Mouse (Mus musculus): ENCODE data around the gene Pdia5. TPM values are rescaled to one million over a fixed set of nuclear protein-coding genes. Genes with fewer than 3 reads are reported as not detected.

The Pdia5 gene
- polyA plus RNA-seq, 1 experiment from 2014 or later, result 42.2 TPM

DNA sequence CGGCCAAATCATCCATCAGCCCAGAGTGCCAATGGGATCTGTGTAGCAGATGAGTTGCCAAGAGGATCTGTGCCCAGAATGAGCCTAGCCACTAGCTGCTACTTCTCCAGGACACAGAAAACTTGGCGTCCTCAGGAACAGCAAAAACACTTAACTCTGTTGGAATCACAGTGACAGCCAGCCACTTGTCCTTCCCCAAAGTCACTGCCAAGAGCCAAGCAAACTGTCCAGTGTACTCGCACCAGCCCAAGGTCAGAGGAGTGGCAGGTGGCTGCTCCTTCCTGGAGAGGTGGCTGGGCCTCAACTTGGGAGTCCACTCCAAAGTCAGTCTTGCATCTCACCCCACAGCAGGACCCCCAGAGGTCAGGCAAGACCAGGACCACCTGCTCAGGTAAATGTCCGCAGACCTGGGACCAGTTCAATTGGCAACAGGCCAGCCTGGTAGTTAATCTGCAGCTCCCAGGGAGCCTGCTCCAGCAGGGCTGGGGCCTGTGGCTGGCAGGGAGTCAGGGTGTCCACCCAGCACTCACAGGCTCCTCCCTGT, 24.8 kb downstream of the Pdia5 start:
- no peak overlapping the region for H3K4me3 ChIP-seq (replicated peaks; ENCODE audit: low read depth, low read length)
- H3K9ac ChIP-seq (ENCODE audit: low read depth, low read length), result no peak overlapping the region
- no peak for ATAC-seq (replicated peaks; ENCODE audit: low FRiP score, low read depth)
- WGBS, result 79% methylated on average over 4 of the region's 4 CpGs
- H3K4me2 ChIP-seq (ENCODE audit: low read length), result no peak overlapping the region
- TF ChIP-seq CTCF (IDR thresholded peaks at IDR 0.05; ENCODE audit: low read depth), result no peak
- peaks cover 9% of the 10 kb centered on the region; the same call in 1 of the 2 replicates for H3K36me3 ChIP-seq (ENCODE audit: insufficient read depth, low read length)
- no peaks in the 10 kb centered on the region for H3K9me3 ChIP-seq (replicated peaks; ENCODE audit: low read length)
- no peaks in the 10 kb centered on the region for H3K4me1 ChIP-seq (replicated peaks; ENCODE audit: insufficient read depth, low read length)
- no peak for DNase-seq (ENCODE audit: low spot score)
- H3K27me3 ChIP-seq (ENCODE audit: insufficient read depth, low read length), result no peaks in the 10 kb centered on the region
- no peak overlapping the region for H3K27ac ChIP-seq

GRCm38 (mm10) chr16:35464686-35465308, 25.9 kb downstream of the Pdia5 start:
- no peak; the same call in 1 of the 2 replicates for TF ChIP-seq CTCF (IDR thresholded peaks at IDR 0.05; ENCODE audit: low read depth)
- H3K9me3 ChIP-seq (replicated peaks; ENCODE audit: low read length), result no peaks in the 10 kb centered on the region
- H3K27me3 ChIP-seq (ENCODE audit: insufficient read depth, low read length), result no peaks in the 10 kb centered on the region
- no peak overlapping the region for H3K4me2 ChIP-seq (ENCODE audit: low read length)
- no peak for ATAC-seq (replicated peaks; ENCODE audit: low FRiP score, low read depth)
- H3K27ac ChIP-seq, result no peak overlapping the region
- DNase-seq (ENCODE audit: low spot score), result no peak
- peaks cover 9% of the 10 kb centered on the region; the same call in 1 of the 2 replicates for H3K36me3 ChIP-seq (ENCODE audit: insufficient read depth, low read length)
- 71% methylated on average over 12 of the region's 12 CpGs for WGBS
- H3K4me1 ChIP-seq (replicated peaks; ENCODE audit: insufficient read depth, low read length), result no peaks in the 10 kb centered on the region
- H3K4me3 ChIP-seq (replicated peaks; ENCODE audit: low read depth, low read length), result no peak overlapping the region
- no peak overlapping the region for H3K9ac ChIP-seq (ENCODE audit: low read depth, low read length)

DNA sequence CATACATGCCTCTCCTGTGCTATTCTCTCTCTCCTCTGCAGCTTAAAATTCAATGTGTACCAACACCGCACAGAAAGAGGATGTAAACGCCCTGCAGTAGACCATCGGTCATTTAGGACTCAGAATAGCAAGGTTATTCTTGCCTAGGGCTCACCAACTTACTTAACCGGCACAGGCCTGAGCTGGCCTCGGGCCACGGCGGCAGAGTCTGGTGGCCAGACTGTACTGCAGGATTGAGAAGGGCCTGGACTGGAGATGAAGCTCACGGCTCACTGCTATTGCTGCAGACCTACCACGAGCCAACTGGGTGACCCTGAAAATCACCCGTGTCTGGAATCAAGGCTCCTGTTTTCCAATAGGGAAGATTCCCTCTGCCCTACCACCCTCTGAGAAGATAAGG, 27.0 kb downstream of the Pdia5 start:
- ATAC-seq (replicated peaks; ENCODE audit: low FRiP score, low read depth) (no peak), DNase-seq (ENCODE audit: low spot score) (no peak)
- no peak overlapping the region for H3K27ac ChIP-seq
- H3K4me2 ChIP-seq (ENCODE audit: low read length), result no peak overlapping the region
- no peak for TF ChIP-seq CTCF (IDR thresholded peaks at IDR 0.05; ENCODE audit: low read depth)
- H3K36me3 ChIP-seq (ENCODE audit: insufficient read depth, low read length), result peaks cover 9% of the 10 kb centered on the region; the same call in 1 of the 2 replicates
- H3K4me1 ChIP-seq (replicated peaks; ENCODE audit: insufficient read depth, low read length), result no peaks in the 10 kb centered on the region
- 90% methylated on average over 10 of the region's 10 CpGs for WGBS
- H3K4me3 ChIP-seq (replicated peaks; ENCODE audit: low read depth, low read length), result no peak overlapping the region
- no peaks in the 10 kb centered on the region for H3K27me3 ChIP-seq (ENCODE audit: insufficient read depth, low read length)
- no peaks in the 10 kb centered on the region for H3K9me3 ChIP-seq (replicated peaks; ENCODE audit: low read length)
- no peak overlapping the region for H3K9ac ChIP-seq (ENCODE audit: low read depth, low read length)

DNA sequence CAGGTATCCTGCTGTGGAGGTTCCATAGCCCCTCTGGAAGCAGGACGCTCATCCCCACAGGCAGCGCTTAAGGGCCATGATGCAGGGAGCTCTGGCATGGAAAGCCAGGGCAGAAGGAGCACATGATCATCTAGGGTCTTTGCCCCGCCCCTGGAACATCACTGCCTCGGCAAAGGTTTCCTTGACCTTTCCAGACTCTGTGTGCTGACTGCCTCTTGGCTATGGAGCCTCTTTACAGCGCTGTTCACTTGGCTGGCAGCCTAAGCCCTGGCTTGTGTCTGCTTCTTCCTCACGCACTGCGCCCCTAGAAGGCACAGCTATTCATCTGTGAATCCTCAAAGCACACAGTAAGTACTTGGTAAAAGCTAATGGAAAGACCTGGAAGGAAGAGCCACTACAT, 27.7 kb downstream of the Pdia5 start:
- Histone ChIP-seq H3K4me3 (replicated peaks; ENCODE audit: low read depth, low read length) (no peak overlapping the region), H3K36me3 (ENCODE audit: insufficient read depth, low read length) (peaks cover 13% of the 10 kb centered on the region; the same call in 1 of the 2 replicates), H3K9me3 (replicated peaks; ENCODE audit: low read length) (no peaks in the 10 kb centered on the region), H3K9ac (ENCODE audit: low read depth, low read length) (no peak overlapping the region), H3K4me1 (replicated peaks; ENCODE audit: insufficient read depth, low read length) (no peaks in the 10 kb centered on the region), H3K4me2 (ENCODE audit: low read length) (no peak overlapping the region), H3K27ac (no peak overlapping the region), H3K27me3 (ENCODE audit: insufficient read depth, low read length) (no peaks in the 10 kb centered on the region)
- ATAC-seq (replicated peaks; ENCODE audit: low FRiP score, low read depth) (no peak), DNase-seq (ENCODE audit: low spot score) (no peak)
- 80% methylated on average over 7 of the region's 7 CpGs for WGBS
- no peak for TF ChIP-seq CTCF (IDR thresholded peaks at IDR 0.05; ENCODE audit: low read depth)

DNA sequence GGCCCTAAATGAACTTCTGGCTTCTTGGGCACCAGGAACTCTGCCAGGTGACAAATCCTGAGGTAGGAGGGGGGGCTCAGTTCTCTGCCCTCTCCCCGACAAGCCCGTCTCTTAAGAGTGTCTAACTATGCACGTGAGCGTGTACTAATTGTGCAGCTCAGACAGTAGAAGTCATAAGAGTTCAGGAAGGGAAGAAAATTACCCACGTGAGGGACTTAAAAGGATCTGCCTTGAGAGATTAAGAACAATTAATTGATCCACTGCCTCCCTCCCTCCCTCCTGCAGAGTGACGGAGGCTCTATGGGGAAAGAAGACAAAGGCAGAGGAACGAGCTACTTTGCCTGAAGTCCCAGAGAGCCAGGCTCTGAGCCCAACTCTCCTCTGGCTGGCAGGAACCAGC, 31.1 kb downstream of the Pdia5 start:
- Histone ChIP-seq H3K4me3 (replicated peaks; ENCODE audit: low read depth, low read length) (no peak overlapping the region), H3K9ac (ENCODE audit: low read depth, low read length) (no peak overlapping the region), H3K9me3 (replicated peaks; ENCODE audit: low read length) (no peaks in the 10 kb centered on the region), H3K27ac (no peak overlapping the region), H3K36me3 (ENCODE audit: insufficient read depth, low read length) (peaks cover 22% of the 10 kb centered on the region), H3K4me1 (replicated peaks; ENCODE audit: insufficient read depth, low read length) (no peaks in the 10 kb centered on the region), H3K27me3 (ENCODE audit: insufficient read depth, low read length) (no peaks in the 10 kb centered on the region), H3K4me2 (ENCODE audit: low read length) (no peak overlapping the region)
- ATAC-seq (replicated peaks; ENCODE audit: low FRiP score, low read depth) (no peak), DNase-seq (ENCODE audit: low spot score) (no peak)
- no peak for TF ChIP-seq CTCF (IDR thresholded peaks at IDR 0.05; ENCODE audit: low read depth)
- WGBS, result 82% methylated on average over 7 of the region's 7 CpGs

DNA sequence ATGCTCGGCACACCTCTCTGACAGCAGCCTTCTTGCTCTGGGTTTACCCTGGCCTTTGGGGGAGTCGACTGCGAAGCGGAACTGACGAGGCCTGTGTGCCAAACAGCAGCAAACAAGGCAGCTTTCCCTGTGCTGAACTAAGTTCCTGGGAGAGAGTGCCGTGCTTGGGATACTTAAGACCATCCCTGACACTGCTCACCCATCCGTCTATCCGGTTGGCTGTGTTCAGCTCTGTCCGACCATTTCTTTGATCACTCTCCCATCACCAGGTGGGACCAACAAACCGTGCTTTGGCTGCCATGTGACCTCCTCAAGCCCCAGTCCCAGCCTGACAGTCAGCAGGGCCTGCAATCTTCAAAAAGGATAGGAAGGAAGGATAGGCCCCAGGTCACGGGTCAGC, 32.4 kb downstream of the Pdia5 start:
- H3K4me2 ChIP-seq (ENCODE audit: low read length), result no peak overlapping the region
- peaks cover 23% of the 10 kb centered on the region; the same call in 1 of the 2 replicates for H3K36me3 ChIP-seq (ENCODE audit: insufficient read depth, low read length)
- H3K9ac ChIP-seq (ENCODE audit: low read depth, low read length), result no peak overlapping the region
- DNase-seq (ENCODE audit: low spot score), result no peak
- H3K27me3 ChIP-seq (ENCODE audit: insufficient read depth, low read length), result no peaks in the 10 kb centered on the region
- ATAC-seq (replicated peaks; ENCODE audit: low FRiP score, low read depth), result no peak
- WGBS, result 49% methylated on average over 11 of the region's 11 CpGs
- no peak overlapping the region for H3K27ac ChIP-seq
- no peak for TF ChIP-seq CTCF (IDR thresholded peaks at IDR 0.05; ENCODE audit: low read depth)
- no peaks in the 10 kb centered on the region for H3K4me1 ChIP-seq (replicated peaks; ENCODE audit: insufficient read depth, low read length)
- no peak overlapping the region for H3K4me3 ChIP-seq (replicated peaks; ENCODE audit: low read depth, low read length)
- no peaks in the 10 kb centered on the region for H3K9me3 ChIP-seq (replicated peaks; ENCODE audit: low read length)

Measured in kidney, postnatal 0 days (tissue).